Mouse (Mus musculus) forebrain, postnatal 0 days (tissue): Measurements from ENCODE around the gene Nos3. TPM values are rescaled to one million over a fixed set of nuclear protein-coding genes. Genes with fewer than 3 reads are reported as not detected.
"Not testable (repeated sequence)": the region's sequence is repeated elsewhere in the genome, so short reads cannot be mapped to it uniquely, and the experiment has no call there.

Source experiments
- ATAC-seq: fragments of 200-750 bp; cut with Nextera tagmentation; 2 replicates; pipeline ENCODE4 v1.8.0; 2017; ENCODE audit warnings: mild to moderate bottlenecking, moderate library complexity
- DNase-seq: peaks from one replicate; pipeline ENCODE4 v3.0.0-alpha.2; 2015
- H3K27ac ChIP-seq: fragments of 300-500 bp; sonication (generic); 2 replicates; pipeline ENCODE4 v1.5.1; 2014; ENCODE audit warnings: low read depth, mild to moderate bottlenecking, antibody characterized with exemption, low read length, moderate library complexity, mixed read lengths
- H3K27me3 ChIP-seq: fragments of 300-500 bp; sonication (generic); 2 replicates; pipeline ENCODE4 v1.6.1; 2014; ENCODE audit warnings: mild to moderate bottlenecking, low read length, mixed read lengths; ENCODE audit not compliant: insufficient read depth
- H3K36me3 ChIP-seq: fragments of 300-500 bp; sonication (generic); 2 replicates; pipeline ENCODE4 v1.6.1; 2014; ENCODE audit warnings: mild to moderate bottlenecking, moderate library complexity; ENCODE audit not compliant: insufficient read depth
- H3K4me1 ChIP-seq: fragments of 300-500 bp; sonication (generic); 2 replicates; pipeline ENCODE4 v1.6.1; 2014; ENCODE audit warnings: antibody characterized with exemption; ENCODE audit not compliant: insufficient read depth
- H3K4me2 ChIP-seq: fragments of 300-500 bp; sonication (generic); 2 replicates; pipeline ENCODE4 v1.6.1; 2014; ENCODE audit warnings: low read depth, mild to moderate bottlenecking, moderate library complexity
- H3K4me3 ChIP-seq: fragments of 300-500 bp; sonication (generic); 2 replicates; pipeline ENCODE4 v1.5.1; 2014; ENCODE audit warnings: low read depth, low read length, mixed read lengths
- H3K9ac ChIP-seq: fragments of 300-500 bp; sonication (generic); 2 replicates; pipeline ENCODE4 v1.6.1; 2014; ENCODE audit warnings: mild to moderate bottlenecking
- H3K9me3 ChIP-seq: fragments of 300-500 bp; sonication (generic); 2 replicates; pipeline ENCODE4 v1.6.1; 2016; ENCODE audit warnings: low read length
- CTCF ChIP-seq: sonication (generic); IDR thresholded peaks from 2 replicates; pipeline ENCODE4 v1.5.1; 2016; ENCODE audit warnings: antibody characterized with exemption, control low read depth, low read depth
- WGBS: fragments of 180-500 bp; shearing (Covaris S2); extraction: QIAGEN DNeasy Blood & Tissue Kit; methylation state at CpG from one replicate; pipeline ENCODE4 v1.1.7; 2014; 5-methylcytosine and 5-hydroxymethylcytosine counted together
- polyA plus RNA-seq: library from polyadenylated mRNA; unstranded; fragments of >200 nt; fragmentation: Nextera tagmentation; extraction: Ambion mirVana; gene quantifications from 2 replicates; pipeline ENCODE4 v1.2.1, GENCODE M21; 2015
- total RNA-seq: library from RNA; depleted of rRNA; stranded (reverse); fragments of >200 nt; gene quantifications from 2 replicates; pipeline ENCODE4 v1.2.3, GENCODE M21; 2014

The Nos3 gene
- total and polyA plus RNA-seq, 2 experiments from 2014 or later: 6.8 to 8.3 TPM

GRCm38 (mm10) chr5:24389658-24390020, 25.0 kb downstream of the Nos3 start:
- TF ChIP-seq CTCF: no peak
- H3K4me1 ChIP-seq: peaks cover 10% of the 10 kb centered on the region
- ATAC-seq (no peak), DNase-seq (no peak)
- no peak overlapping the region for H3K27ac ChIP-seq
- no peak overlapping the region for H3K4me2 ChIP-seq
- no peaks in the 10 kb centered on the region for H3K9me3 ChIP-seq
- no peaks in the 10 kb centered on the region for H3K36me3 ChIP-seq
- 73% methylated on average over 4 of the region's 4 CpGs for WGBS
- no peak overlapping the region for H3K9ac ChIP-seq
- H3K27me3 ChIP-seq: 0 out of 2 replicates have a peak, but pooled peaks cover 7% of the 10 kb centered on the region
- H3K4me3 ChIP-seq: no peak overlapping the region

- WGBS: 87% methylated on average over 7 of the region's 7 CpGs
- Histone ChIP-seq H3K36me3 (no peaks in the 10 kb centered on the region), H3K4me3 (no peak within 1 kb of the TSS), H3K27ac (no peak within 1 kb of the TSS), H3K4me2 (no peak within 1 kb of the TSS), H3K9ac (no peak within 1 kb of the TSS), H3K27me3 (0 out of 2 replicates have a peak, but pooled peaks cover 7% of the 10 kb centered on the region), H3K9me3 (no peaks in the 10 kb centered on the region), H3K4me1 (peaks cover 12% of the 10 kb centered on the region)
- TF ChIP-seq CTCF: no peak
- no peak for DNase-seq
- ATAC-seq: no peak
Measured at GRCm38 (mm10) chr5:24391864-24392263, 27.3 kb downstream of the Nos3 start, which contains the start of gene Atg9b. TSS of gene Atg9b (minus strand) at chr5:24392143.

- Histone ChIP-seq H3K36me3 (no peaks in the 10 kb centered on the region), H3K9ac (no peak overlapping the region), H3K27me3 (0 out of 2 replicates have a peak, but pooled peaks cover 7% of the 10 kb centered on the region), H3K4me3 (no peak overlapping the region), H3K27ac (no peak overlapping the region), H3K4me2 (no peak overlapping the region), H3K4me1 (peaks cover 8% of the 10 kb centered on the region; the same call in 1 of the 2 replicates), H3K9me3 (no peaks in the 10 kb centered on the region)
- no peak for DNase-seq
- TF ChIP-seq CTCF: no peak
- 79% methylated on average over 7 of the region's 7 CpGs for WGBS
- ATAC-seq: no peak
Measured at GRCm38 (mm10) chr5:24392724-24393123, 28.1 kb downstream of the Nos3 start.

- H3K4me3 ChIP-seq: peak within 1 kb of the TSS; percentile 73
- TF ChIP-seq CTCF: peak; percentile 83
Measured at GRCm38 (mm10) chr5:24393392-24393997, 28.9 kb downstream of the Nos3 start, which contains the start of gene Abcb8. TSS of gene Abcb8 (plus strand) at chr5:24393663.

GRCm38 (mm10) chr5:24394165-24394894, 29.7 kb downstream of the Nos3 start:
- Histone ChIP-seq H3K36me3 (no peaks in the 10 kb centered on the region), H3K4me3 (peak overlapping the region; percentile 73), H3K27ac (peak overlapping the region; percentile 89), H3K9me3 (no peaks in the 10 kb centered on the region), H3K4me2 (peak overlapping the region; percentile 59), H3K4me1 (0 out of 2 replicates have a peak, but pooled peaks cover 2% of the 10 kb centered on the region), H3K9ac (peak overlapping the region; percentile 68), H3K27me3 (0 out of 2 replicates have a peak, but pooled peaks cover 4% of the 10 kb centered on the region)
- DNase-seq: peak; percentile 97
- peak; percentile 98 for ATAC-seq
- 1% methylated on average over 36 of the region's 36 CpGs for WGBS
- TF ChIP-seq CTCF: peak; percentile 74

More at GRCm38 (mm10) chr5:24393392-24393997, 28.9 kb downstream of the Nos3 start, which contains the start of gene Abcb8:
- 0 out of 2 replicates have a peak, but pooled peaks cover 7% of the 10 kb centered on the region for H3K27me3 ChIP-seq
- DNase-seq (peak; percentile 81), ATAC-seq (no peak)
- H3K36me3 ChIP-seq: no peaks in the 10 kb centered on the region
- H3K9ac ChIP-seq: peak within 1 kb of the TSS; percentile 68
- H3K9me3 ChIP-seq: no peaks in the 10 kb centered on the region
- peak within 1 kb of the TSS; percentile 59 for H3K4me2 ChIP-seq
- WGBS: 26% methylated on average over 7 of the region's 7 CpGs
- H3K4me1 ChIP-seq: 0 out of 2 replicates have a peak, but pooled peaks cover 2% of the 10 kb centered on the region
- peak within 1 kb of the TSS; percentile 89 for H3K27ac ChIP-seq

GRCm38 (mm10) chr5:24396254-24396653, 31.6 kb downstream of the Nos3 start:
- TF ChIP-seq CTCF: 0 out of 2 replicates have a peak, but pooled peaks have one; percentile 3
- not testable (repeated sequence) for H3K36me3 ChIP-seq, DNase-seq, ATAC-seq, H3K4me3 ChIP-seq, H3K9ac ChIP-seq, H3K9me3 ChIP-seq, H3K27me3 ChIP-seq, H3K4me1 ChIP-seq, H3K27ac ChIP-seq, H3K4me2 ChIP-seq
- WGBS: 93% methylated on average over 6 of the region's 6 CpGs

GRCm38 (mm10) chr5:24399686-24400085, 35.1 kb downstream of the Nos3 start:
- DNase-seq (no peak), ATAC-seq (no peak)
- no peak overlapping the region for H3K9ac ChIP-seq
- H3K4me3 ChIP-seq: no peak overlapping the region
- no peaks in the 10 kb centered on the region for H3K9me3 ChIP-seq
- H3K27me3 ChIP-seq: no peaks in the 10 kb centered on the region
- 91% methylated on average over 10 of the region's 10 CpGs for WGBS
- H3K4me1 ChIP-seq: 0 out of 2 replicates have a peak, but pooled peaks cover 2% of the 10 kb centered on the region
- TF ChIP-seq CTCF: no peak
- no peak overlapping the region for H3K4me2 ChIP-seq
- H3K36me3 ChIP-seq: peaks cover 30% of the 10 kb centered on the region
- no peak overlapping the region for H3K27ac ChIP-seq
